Mouse (Mus musculus) forebrain, postnatal 0 days (tissue): ENCODE data around the gene Ifit2. TPM values are rescaled to one million over a fixed set of nuclear protein-coding genes. Genes with fewer than 3 reads are reported as not detected.

Source experiments
- ATAC-seq: fragments of 200-750 bp; cut with Nextera tagmentation; 2 replicates; pipeline ENCODE4 v1.8.0; 2017; ENCODE audit warnings: mild to moderate bottlenecking, moderate library complexity
- DNase-seq: peaks from one replicate; pipeline ENCODE4 v3.0.0-alpha.2; 2015
- H3K27ac ChIP-seq: fragments of 300-500 bp; sonication (generic); 2 replicates; pipeline ENCODE4 v1.5.1; 2014; ENCODE audit warnings: low read depth, mild to moderate bottlenecking, antibody characterized with exemption, low read length, moderate library complexity, mixed read lengths
- H3K27me3 ChIP-seq: fragments of 300-500 bp; sonication (generic); 2 replicates; pipeline ENCODE4 v1.6.1; 2014; ENCODE audit warnings: mild to moderate bottlenecking, low read length, mixed read lengths; ENCODE audit not compliant: insufficient read depth
- H3K36me3 ChIP-seq: fragments of 300-500 bp; sonication (generic); 2 replicates; pipeline ENCODE4 v1.6.1; 2014; ENCODE audit warnings: mild to moderate bottlenecking, moderate library complexity; ENCODE audit not compliant: insufficient read depth
- H3K4me1 ChIP-seq: fragments of 300-500 bp; sonication (generic); 2 replicates; pipeline ENCODE4 v1.6.1; 2014; ENCODE audit warnings: antibody characterized with exemption; ENCODE audit not compliant: insufficient read depth
- H3K4me2 ChIP-seq: fragments of 300-500 bp; sonication (generic); 2 replicates; pipeline ENCODE4 v1.6.1; 2014; ENCODE audit warnings: low read depth, mild to moderate bottlenecking, moderate library complexity
- H3K4me3 ChIP-seq: fragments of 300-500 bp; sonication (generic); 2 replicates; pipeline ENCODE4 v1.5.1; 2014; ENCODE audit warnings: low read depth, low read length, mixed read lengths
- H3K9ac ChIP-seq: fragments of 300-500 bp; sonication (generic); 2 replicates; pipeline ENCODE4 v1.6.1; 2014; ENCODE audit warnings: mild to moderate bottlenecking
- H3K9me3 ChIP-seq: fragments of 300-500 bp; sonication (generic); 2 replicates; pipeline ENCODE4 v1.6.1; 2016; ENCODE audit warnings: low read length
- CTCF ChIP-seq: sonication (generic); IDR thresholded peaks from 2 replicates; pipeline ENCODE4 v1.5.1; 2016; ENCODE audit warnings: antibody characterized with exemption, control low read depth, low read depth
- whole genome bisulfite sequencing: fragments of 180-500 bp; shearing (Covaris S2); extraction: QIAGEN DNeasy Blood & Tissue Kit; methylation state at CpG from one replicate; pipeline ENCODE4 v1.1.7; 2014; 5-methylcytosine and 5-hydroxymethylcytosine counted together
- polyA plus RNA-seq: library from polyadenylated mRNA; unstranded; fragments of >200 nt; fragmentation: Nextera tagmentation; extraction: Ambion mirVana; gene quantifications from 2 replicates; pipeline ENCODE4 v1.2.1, GENCODE M21; 2015
- total RNA-seq: library from RNA; depleted of rRNA; stranded (reverse); fragments of >200 nt; gene quantifications from 2 replicates; pipeline ENCODE4 v1.2.3, GENCODE M21; 2014; rRNA removed

Ifit2 gene
- total and polyA plus RNA-seq, 2 experiments from 2014 or later, result 8.0 to 11.1 TPM

DNA sequence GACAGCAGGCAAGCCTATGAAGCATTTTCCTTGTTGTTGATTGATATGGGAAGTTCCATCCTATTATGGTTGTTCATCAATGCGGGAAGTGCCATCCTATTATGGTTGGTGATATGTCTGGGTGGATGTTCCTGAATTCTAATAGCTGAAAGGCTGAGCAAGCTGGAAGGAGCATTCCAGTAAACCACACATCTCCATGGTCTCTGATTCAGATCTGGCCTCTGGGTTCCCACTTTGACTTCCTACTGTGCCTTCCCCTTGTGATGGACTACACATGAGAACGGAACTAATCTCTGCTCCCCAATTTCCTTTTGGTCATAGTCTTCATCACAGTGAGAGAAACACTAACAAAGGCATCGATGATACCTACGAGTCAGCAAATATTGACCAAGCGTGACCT is 70.4 kb downstream of the Ifit2 start:
- DNase-seq, result no peak
- no peaks in the 10 kb centered on the region for H3K36me3 ChIP-seq
- no peak overlapping the region for H3K4me3 ChIP-seq
- no peak overlapping the region for H3K27ac ChIP-seq
- ATAC-seq, result no peak
- WGBS, result 94% methylated on average over 5 of the region's 5 CpGs
- no peak overlapping the region for H3K4me2 ChIP-seq
- no peaks in the 10 kb centered on the region for H3K27me3 ChIP-seq
- no peak overlapping the region for H3K9ac ChIP-seq
- no peak for TF ChIP-seq CTCF
- H3K9me3 ChIP-seq, result no peaks in the 10 kb centered on the region
- H3K4me1 ChIP-seq, result no peaks in the 10 kb centered on the region

- no peaks in the 10 kb centered on the region for H3K27me3 ChIP-seq
- H3K9me3 ChIP-seq, result no peaks in the 10 kb centered on the region
- H3K4me2 ChIP-seq, result no peak overlapping the region
- no peak overlapping the region for H3K27ac ChIP-seq
- TF ChIP-seq CTCF, result no peak
- DNase-seq (no peak), ATAC-seq (no peak)
- H3K4me1 ChIP-seq, result no peaks in the 10 kb centered on the region
- 95% methylated on average over 6 of the region's 6 CpGs for WGBS
- H3K9ac ChIP-seq, result no peak overlapping the region
- no peaks in the 10 kb centered on the region for H3K36me3 ChIP-seq
- no peak overlapping the region for H3K4me3 ChIP-seq
Measured at GRCm38 (mm10) chr19:34623781-34624180, 73.3 kb downstream of the Ifit2 start.

DNA sequence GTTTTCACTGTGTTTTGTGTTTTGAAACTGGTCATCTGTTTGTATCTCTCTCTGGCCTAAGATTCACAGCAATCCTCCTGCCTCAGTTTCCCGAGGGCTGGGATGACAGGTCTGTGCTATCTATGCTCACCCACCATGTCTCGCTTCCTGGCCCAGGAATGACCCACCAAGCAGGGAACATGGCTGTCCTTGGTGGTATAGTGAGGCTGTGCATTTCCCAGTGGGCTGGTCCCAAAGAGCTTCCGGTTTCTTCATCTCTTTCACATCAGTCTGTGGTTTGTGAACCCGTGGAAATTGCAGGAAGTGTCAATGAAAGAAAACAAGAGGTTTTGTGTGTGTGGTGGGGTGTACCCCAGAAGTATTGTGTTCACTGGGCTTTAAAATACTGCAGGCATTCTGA is 74.2 kb downstream of the Ifit2 start:
- DNase-seq (no peak), ATAC-seq (no peak)
- Histone ChIP-seq H3K4me2 (no peak overlapping the region), H3K4me1 (no peaks in the 10 kb centered on the region), H3K27ac (no peak overlapping the region), H3K9me3 (no peaks in the 10 kb centered on the region), H3K4me3 (no peak overlapping the region), H3K27me3 (no peaks in the 10 kb centered on the region), H3K9ac (no peak overlapping the region), H3K36me3 (no peaks in the 10 kb centered on the region)
- 79% methylated on average over 4 of the region's 4 CpGs for WGBS
- no peak for TF ChIP-seq CTCF

Other genes with a start within 250 kb of the Ifit2 start
- 0.38 and 0.71 TPM in 2 replicates for gene Ch25h, start 75.5 kb upstream of the Ifit2 start, total RNA-seq
- gene Ch25h, start 75.5 kb upstream of the Ifit2 start, polyA plus RNA-seq, result 0.62 and 0.86 TPM in 2 replicates
- gene Lipa, start 23.2 kb upstream of the Ifit2 start, total RNA-seq, result 17.9 and 21.9 TPM in 2 replicates
- gene Lipa, start 23.2 kb upstream of the Ifit2 start, polyA plus RNA-seq, result 15.3 and 17.3 TPM in 2 replicates
- gene Ifit3, start 32.8 kb downstream of the Ifit2 start, total RNA-seq, result 2.3 and 2.7 TPM in 2 replicates
- 2.7 and 3.2 TPM in 2 replicates for gene Ifit3, start 32.8 kb downstream of the Ifit2 start, polyA plus RNA-seq
- 1.8 and 2.5 TPM in 2 replicates for gene Ifit1bl1, start 51.3 kb downstream of the Ifit2 start, total RNA-seq
- 1.4 and 1.6 TPM in 2 replicates for gene Ifit1bl1, start 51.3 kb downstream of the Ifit2 start, polyA plus RNA-seq
- gene Ifit3b, start 57.3 kb downstream of the Ifit2 start, total RNA-seq, result 0.15 and 0.19 TPM in 2 replicates
- 0.45 and 0.79 TPM in 2 replicates for gene Ifit3b, start 57.3 kb downstream of the Ifit2 start, polyA plus RNA-seq
- gene Ifit1bl2, start 90.0 kb downstream of the Ifit2 start, total RNA-seq, result 0.52 and 0.69 TPM in 2 replicates
- 0.16 and 0.18 TPM in 2 replicates for gene Ifit1bl2, start 90.0 kb downstream of the Ifit2 start, polyA plus RNA-seq
- 1.7 and 2.0 TPM in 2 replicates for gene Ifit1, start 90.2 kb downstream of the Ifit2 start, total RNA-seq
- gene Ifit1, start 90.2 kb downstream of the Ifit2 start, polyA plus RNA-seq, result 0.83 and 0.88 TPM in 2 replicates
- gene Slc16a12, start 196.6 kb downstream of the Ifit2 start, total RNA-seq, result 1.8 and 3.1 TPM in 2 replicates
- 1.4 and 2.8 TPM in 2 replicates for gene Slc16a12, start 196.6 kb downstream of the Ifit2 start, polyA plus RNA-seq